Mouse (Mus musculus): ENCODE measurements at regions not wholly inside any gene's neighbourhood (a gene's known extent, or its start where the extent isn't known, plus 50 kb on each side); places are given as distances from the start of the nearest gene placed in this dataset.

- DNase-seq = no peak
Measured at GRCm38 (mm10) chr13:28517161-28517560, 259.8 kb downstream of the Gm11361 start.

GRCm38 (mm10) chr13:28516636-28517035 lies 259.3 kb downstream of the Gm11361 start:
- no peak for DNase-seq

GRCm38 (mm10) chr13:28514245-28514644 lies 256.9 kb downstream of the Gm11361 start:
- no peak for DNase-seq

- no peak for DNase-seq
Measured at GRCm38 (mm10) chr13:28513336-28513735, 256.0 kb downstream of the Gm11361 start.

GRCm38 (mm10) chr13:28512573-28513334 lies 255.4 kb downstream of the Gm11361 start:
- DNase-seq = peak; percentile 19

- DNase-seq = no peak
Measured at GRCm38 (mm10) chr13:28508184-28508583, 250.9 kb downstream of the Gm11361 start.

- no peak for DNase-seq
Measured at GRCm38 (mm10) chr13:28507783-28508182, 250.5 kb downstream of the Gm11361 start.

- no peak for DNase-seq
Measured at GRCm38 (mm10) chr13:28504340-28504739, 247.0 kb downstream of the Gm11361 start.

- DNase-seq = peak; percentile 59
Measured at GRCm38 (mm10) chr13:28502171-28502570, 244.8 kb downstream of the Gm11361 start.

- DNase-seq = no peak
Measured at GRCm38 (mm10) chr13:28500697-28501096, 243.4 kb downstream of the Gm11361 start.

- no peak for DNase-seq
Measured at GRCm38 (mm10) chr13:28497483-28497882, 240.2 kb downstream of the Gm11361 start.

- DNase-seq = no peak
Measured at GRCm38 (mm10) chr13:28492015-28492414, 234.7 kb downstream of the Gm11361 start.

GRCm38 (mm10) chr13:28483727-28484126 lies 226.4 kb downstream of the Gm11361 start:
- DNase-seq = no peak

GRCm38 (mm10) chr13:28481224-28481965 lies 224.1 kb downstream of the Gm11361 start:
- DNase-seq = no peak

- DNase-seq = peak; percentile 21
Measured at GRCm38 (mm10) chr13:28466151-28466550, 208.8 kb downstream of the Gm11361 start.

- DNase-seq = no peak
Measured at GRCm38 (mm10) chr13:28465187-28465880, 208.0 kb downstream of the Gm11361 start.

GRCm38 (mm10) chr13:28461281-28461680 lies 204.0 kb downstream of the Gm11361 start:
- DNase-seq = no peak

GRCm38 (mm10) chr13:28457403-28457802 lies 200.1 kb downstream of the Gm11361 start:
- peak; percentile 21 for DNase-seq

- DNase-seq = no peak
Measured at GRCm38 (mm10) chr13:28455878-28456277, 198.6 kb downstream of the Gm11361 start.

- no peak for DNase-seq
Measured at GRCm38 (mm10) chr13:28455016-28455415, 197.7 kb downstream of the Gm11361 start.

GRCm38 (mm10) chr13:28450699-28451445 lies 193.5 kb downstream of the Gm11361 start:
- no peak for DNase-seq

- no peak for DNase-seq
Measured at GRCm38 (mm10) chr13:28449026-28449425, 191.7 kb downstream of the Gm11361 start.
